Mouse (Mus musculus) limb, embryonic 15.5 days (tissue): Measurements from ENCODE around the gene Mybpc3. TPM values are rescaled to one million over a fixed set of nuclear protein-coding genes. Genes with fewer than 3 reads are reported as not detected.
"Not testable (repeated sequence)": the region's sequence is repeated elsewhere in the genome, so short reads cannot be mapped to it uniquely, and the experiment has no call there.

ENCODE experiments used
- ATAC-seq: fragments of 200-750 bp; cut with Nextera tagmentation; 2 replicates; pipeline ENCODE4 v1.8.0; 2017; ENCODE audit warnings: low read depth, moderate TSS enrichment; ENCODE audit not compliant: insufficient number of reproducible peaks, low FRiP score, low TSS enrichment
- H3K27ac ChIP-seq: fragments of 300-500 bp; sonication (generic); 2 replicates; pipeline ENCODE4 v1.5.1; 2015; ENCODE audit warnings: moderate library complexity, mild to moderate bottlenecking, inconsistent platforms
- H3K27me3 ChIP-seq: fragments of 300-500 bp; sonication (generic); 2 replicates; pipeline ENCODE4 v1.6.1; 2015; ENCODE audit warnings: inconsistent platforms
- H3K36me3 ChIP-seq: fragments of 300-500 bp; sonication (generic); 2 replicates; pipeline ENCODE4 v1.6.1; 2015; ENCODE audit warnings: inconsistent platforms
- H3K4me1 ChIP-seq: fragments of 300-500 bp; sonication (generic); 2 replicates; pipeline ENCODE4 v1.6.1; 2015; ENCODE audit warnings: inconsistent platforms
- H3K4me2 ChIP-seq: fragments of 300-500 bp; sonication (generic); 2 replicates; pipeline ENCODE4 v1.6.1; 2015; ENCODE audit warnings: mild to moderate bottlenecking, inconsistent platforms
- H3K4me3 ChIP-seq: fragments of 300-500 bp; sonication (generic); 2 replicates; pipeline ENCODE4 v1.5.1; 2015; ENCODE audit warnings: mild to moderate bottlenecking, inconsistent platforms
- H3K9ac ChIP-seq: fragments of 300-500 bp; sonication (generic); 2 replicates; pipeline ENCODE4 v1.6.1; 2015; ENCODE audit warnings: inconsistent platforms
- H3K9me3 ChIP-seq: fragments of 300-500 bp; sonication (generic); 2 replicates; pipeline ENCODE4 v1.6.1; 2016; ENCODE audit warnings: inconsistent platforms
- WGBS: fragments of 180-500 bp; shearing (Covaris S2); methylation state at CpG from one replicate; pipeline ENCODE4 v1.1.7; 2015; 5-methylcytosine and 5-hydroxymethylcytosine counted together
- polyA plus RNA-seq: library from polyadenylated mRNA; unstranded; fragments of >200 nt; fragmentation: Nextera tagmentation; extraction: Ambion mirVana; gene quantifications from 2 replicates; pipeline ENCODE4 v1.2.1, GENCODE M21; 2015

Mybpc3 gene
- polyA plus RNA-seq, 1 experiment from 2014 or later, result 0.09 TPM

DNA sequence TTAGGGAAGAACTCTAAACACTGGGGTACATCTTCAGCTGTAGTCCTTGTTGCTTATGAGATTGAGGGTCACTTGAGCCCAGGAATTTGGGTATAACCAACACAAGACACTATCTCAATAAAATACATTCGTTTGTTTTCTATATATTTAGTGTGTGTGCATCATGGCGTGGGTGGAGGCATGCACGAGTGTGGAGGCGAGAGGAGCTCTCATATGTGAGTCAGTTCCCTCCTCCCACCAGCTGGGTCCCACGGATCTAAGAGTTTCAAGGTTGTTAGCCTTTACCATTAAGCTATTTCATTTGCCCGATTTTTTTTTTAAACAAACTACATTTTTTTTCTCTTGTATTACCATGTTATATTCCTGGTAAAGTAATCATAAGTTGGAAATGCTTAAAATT, 27.1 kb upstream of the Mybpc3 start:
- Histone ChIP-seq H3K9me3 (no peaks in the 10 kb centered on the region), H3K9ac (no peak overlapping the region), H3K4me3 (no peak overlapping the region), H3K27ac (no peak overlapping the region), H3K27me3 (0 out of 2 replicates have a peak, but pooled peaks cover 3% of the 10 kb centered on the region), H3K4me2 (no peak overlapping the region), H3K4me1 (no peaks in the 10 kb centered on the region), H3K36me3 (no peaks in the 10 kb centered on the region)
- ATAC-seq, result no peak
- 60% methylated on average over 6 of the region's 6 CpGs for WGBS

DNA sequence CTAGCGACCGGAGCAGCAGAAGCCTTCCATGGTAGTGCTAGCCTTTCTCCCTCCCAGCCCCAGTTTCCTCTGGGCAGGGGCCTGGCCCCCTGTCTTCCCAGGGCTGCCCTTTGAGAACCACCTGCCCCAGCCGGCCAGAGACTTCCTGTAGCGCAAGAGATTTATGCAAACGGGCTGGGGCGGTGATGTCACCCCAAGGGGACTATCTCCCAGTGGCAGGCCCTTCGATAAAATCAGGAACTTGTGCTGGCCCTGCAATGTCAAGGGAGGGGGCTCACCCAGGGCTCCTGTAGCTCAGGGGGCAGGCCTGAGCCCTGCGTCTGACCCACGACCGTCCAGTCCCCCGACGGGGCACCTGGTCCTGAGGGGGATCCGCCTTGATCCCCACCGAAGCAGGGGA, 21.4 kb upstream of the Mybpc3 start:
- no peak for ATAC-seq
- no peak overlapping the region for H3K4me2 ChIP-seq
- no peak overlapping the region for H3K9ac ChIP-seq

DNA sequence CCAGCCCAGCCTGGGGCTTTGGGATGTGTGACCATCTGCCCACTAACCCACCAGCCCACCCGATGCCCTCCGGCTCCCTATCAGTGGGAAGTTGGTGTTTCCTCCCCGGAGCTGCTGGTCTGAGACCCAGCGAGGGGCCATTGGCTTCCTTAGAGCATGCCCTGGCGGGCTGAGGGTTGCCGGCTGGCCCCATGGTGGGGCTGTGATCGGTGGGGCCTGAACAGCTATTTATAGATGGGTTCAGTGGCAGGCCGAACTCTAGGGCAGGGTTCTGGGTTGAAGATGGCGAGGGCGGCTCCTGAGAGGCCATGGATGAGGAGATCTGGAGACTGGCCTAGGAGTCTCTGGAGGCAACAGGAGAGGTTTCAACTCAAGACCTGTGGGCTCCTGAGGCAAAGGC, 20.9 kb upstream of the Mybpc3 start:
- Histone ChIP-seq H3K36me3 (no peaks in the 10 kb centered on the region), H3K27me3 (0 out of 2 replicates have a peak, but pooled peaks cover 3% of the 10 kb centered on the region), H3K4me2 (no peak overlapping the region), H3K9me3 (no peaks in the 10 kb centered on the region), H3K4me3 (no peak overlapping the region), H3K4me1 (0 out of 2 replicates have a peak, but pooled peaks cover 3% of the 10 kb centered on the region), H3K27ac (no peak overlapping the region), H3K9ac (no peak overlapping the region)
- ATAC-seq, result no peak
- WGBS, result 80% methylated on average over 10 of the region's 10 CpGs

More for the DNA sequence above, 21.4 kb upstream of the Mybpc3 start:
- H3K27me3 ChIP-seq, result 0 out of 2 replicates have a peak, but pooled peaks cover 3% of the 10 kb centered on the region
- WGBS, result 66% methylated on average over 14 of the region's 14 CpGs
- H3K4me1 ChIP-seq, result 0 out of 2 replicates have a peak, but pooled peaks cover 3% of the 10 kb centered on the region
- H3K9me3 ChIP-seq, result no peaks in the 10 kb centered on the region
- H3K36me3 ChIP-seq, result no peaks in the 10 kb centered on the region
- H3K27ac ChIP-seq, result no peak overlapping the region
- H3K4me3 ChIP-seq, result no peak overlapping the region

DNA sequence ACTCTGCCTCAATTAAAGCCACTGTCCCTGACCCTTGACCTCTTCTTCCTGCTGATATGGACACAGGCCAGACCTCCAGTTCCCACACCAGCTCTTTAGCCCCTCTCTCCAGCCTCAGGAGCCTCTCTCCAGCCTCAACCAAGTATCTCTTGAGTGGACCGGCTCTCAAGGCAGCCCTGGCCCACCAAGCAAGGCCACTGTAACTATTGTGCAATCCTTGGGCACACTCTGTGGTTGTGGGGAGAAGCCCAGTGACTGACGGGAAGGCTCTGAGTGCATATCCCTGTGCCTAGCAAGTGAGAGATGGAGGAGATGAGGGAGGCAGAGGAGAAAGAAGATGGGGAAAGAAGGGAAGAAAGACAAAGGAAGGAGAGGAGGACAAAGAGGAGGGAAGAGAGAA, 19.8 kb upstream of the Mybpc3 start:
- 0 out of 2 replicates have a peak, but pooled peaks cover 3% of the 10 kb centered on the region for H3K4me1 ChIP-seq
- 0 out of 2 replicates have a peak, but pooled peaks cover 3% of the 10 kb centered on the region for H3K27me3 ChIP-seq
- WGBS, result 83% methylated on average over 2 of the region's 2 CpGs
- H3K9me3 ChIP-seq, result no peaks in the 10 kb centered on the region
- H3K27ac ChIP-seq, result no peak overlapping the region
- ATAC-seq, result no peak
- no peaks in the 10 kb centered on the region for H3K36me3 ChIP-seq
- no peak overlapping the region for H3K4me2 ChIP-seq
- H3K4me3 ChIP-seq, result no peak overlapping the region
- H3K9ac ChIP-seq, result no peak overlapping the region

DNA sequence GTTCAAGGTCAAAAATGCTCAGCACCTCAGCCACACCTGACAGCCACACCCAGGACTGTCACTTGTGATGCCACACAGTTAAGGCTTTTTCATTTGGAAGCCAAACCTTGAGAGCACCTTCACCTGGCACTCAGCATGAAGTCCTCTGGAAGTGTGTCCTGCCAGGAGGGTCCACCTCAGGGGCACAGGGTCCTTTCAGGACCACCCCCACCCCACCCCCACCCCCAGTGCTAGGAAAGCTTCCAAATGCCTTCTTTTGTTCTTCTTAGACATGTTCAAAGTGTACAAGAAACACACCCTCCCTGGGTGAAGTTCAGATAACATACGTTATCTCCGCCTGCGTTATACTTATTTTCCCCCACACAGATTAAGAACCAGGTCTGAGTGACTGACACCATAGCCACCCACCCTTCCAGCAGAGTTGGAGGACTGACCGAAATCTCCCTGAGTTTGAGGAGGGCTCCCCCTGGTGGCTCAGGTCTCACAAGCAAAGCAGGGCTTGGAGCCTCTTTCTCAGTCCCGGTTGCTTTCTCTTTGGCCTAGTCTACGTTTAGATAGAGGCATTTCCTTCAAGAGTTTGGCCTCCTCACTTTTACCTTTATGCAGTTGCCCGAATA, 16.7 kb upstream of the Mybpc3 start:
- ATAC-seq, result peak; percentile 54; the same call in 1 of the 2 replicates
- no peak overlapping the region for H3K4me3 ChIP-seq
- no peak overlapping the region for H3K9ac ChIP-seq
- 11% methylated on average over 7 of the region's 7 CpGs for WGBS
- H3K27me3 ChIP-seq, result no peaks in the 10 kb centered on the region
- no peaks in the 10 kb centered on the region for H3K9me3 ChIP-seq
- no peak overlapping the region for H3K4me2 ChIP-seq
- H3K27ac ChIP-seq, result no peak overlapping the region
- 0 out of 2 replicates have a peak, but pooled peaks cover 3% of the 10 kb centered on the region for H3K4me1 ChIP-seq
- no peaks in the 10 kb centered on the region for H3K36me3 ChIP-seq

DNA sequence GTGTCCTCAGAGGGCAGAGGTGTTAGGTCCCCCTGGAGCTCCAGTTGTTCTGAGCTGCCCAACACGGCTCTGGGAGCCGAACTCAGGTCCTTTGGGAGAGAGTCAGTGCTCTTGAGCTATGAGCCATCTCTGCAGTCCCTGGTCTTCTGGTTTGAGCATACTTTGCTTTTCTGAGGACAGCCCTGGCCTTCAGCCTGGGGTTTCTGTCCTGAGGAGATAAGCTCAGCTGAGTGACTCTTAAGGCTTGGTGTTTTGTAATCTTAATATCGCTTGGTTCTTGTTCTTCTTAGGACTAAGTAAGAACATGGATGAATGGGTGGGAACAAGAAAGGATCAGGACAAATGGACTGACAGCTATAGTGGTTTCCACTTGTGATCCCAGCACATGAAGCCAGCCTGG, 9.8 kb upstream of the Mybpc3 start:
- Histone ChIP-seq H3K4me2 (no peak overlapping the region), H3K4me3 (no peak overlapping the region), H3K9ac (no peak overlapping the region), H3K27me3 (no peaks in the 10 kb centered on the region), H3K9me3 (no peaks in the 10 kb centered on the region), H3K27ac (no peak overlapping the region), H3K36me3 (no peaks in the 10 kb centered on the region), H3K4me1 (0 out of 2 replicates have a peak, but pooled peaks cover 6% of the 10 kb centered on the region)
- WGBS, result 80% methylated on average over 3 of the region's 3 CpGs
- no peak for ATAC-seq

DNA sequence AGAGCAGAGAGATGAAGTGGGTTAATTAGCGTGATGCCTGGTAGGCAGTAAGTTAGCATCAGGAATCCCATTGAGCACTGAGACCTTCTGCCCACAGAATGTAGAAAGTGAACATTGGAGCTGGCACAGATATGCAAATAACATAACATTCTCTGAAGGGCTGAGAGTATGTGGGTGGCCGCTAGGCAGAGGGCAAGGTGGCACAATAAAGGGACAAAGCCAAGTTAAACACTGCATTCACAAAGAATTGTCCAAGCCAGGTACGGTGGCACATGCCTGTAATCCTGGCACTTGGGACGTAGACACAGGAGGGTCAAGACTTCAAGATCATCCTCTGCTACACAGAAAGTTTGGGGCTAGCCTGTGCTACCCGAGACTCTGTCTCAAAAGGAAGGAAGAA, 8.7 kb upstream of the Mybpc3 start:
- H3K9ac ChIP-seq, result no peak overlapping the region
- no peaks in the 10 kb centered on the region for H3K27me3 ChIP-seq
- no peak overlapping the region for H3K4me2 ChIP-seq
- H3K36me3 ChIP-seq, result no peaks in the 10 kb centered on the region
- H3K4me1 ChIP-seq, result 0 out of 2 replicates have a peak, but pooled peaks cover 6% of the 10 kb centered on the region
- H3K4me3 ChIP-seq, result no peak overlapping the region
- 84% methylated on average over 5 of the region's 5 CpGs for WGBS
- no peak for ATAC-seq
- H3K9me3 ChIP-seq, result no peaks in the 10 kb centered on the region
- H3K27ac ChIP-seq, result no peak overlapping the region

DNA sequence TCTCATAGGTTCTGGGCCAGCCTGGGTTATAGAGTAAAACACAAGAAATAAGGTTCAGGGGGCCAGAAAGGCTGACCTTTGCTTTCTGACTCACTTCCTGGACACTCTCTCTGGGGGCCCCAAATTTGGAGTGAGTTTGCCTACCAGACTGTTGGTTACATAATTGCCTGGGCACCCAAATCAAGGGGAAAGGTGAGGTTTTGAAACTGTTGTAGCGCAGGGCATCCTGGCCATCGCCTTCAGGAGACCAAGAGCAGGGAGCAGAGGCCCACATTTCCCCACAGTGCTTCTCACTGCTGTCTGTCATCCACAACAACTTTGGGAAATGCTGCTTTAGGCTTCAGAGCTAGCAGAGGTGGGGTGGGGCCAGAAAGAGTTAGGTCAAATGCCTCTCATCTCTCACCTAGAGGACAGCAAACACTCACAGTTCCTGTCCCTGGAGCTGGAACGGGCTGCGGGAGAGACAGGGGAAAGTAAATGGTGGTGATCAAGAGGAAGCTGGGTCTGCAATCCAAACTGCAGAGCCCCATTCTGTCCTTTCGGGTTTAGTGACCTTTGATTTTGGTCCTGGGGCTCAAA, 8.0 kb upstream of the Mybpc3 start:
- Histone ChIP-seq H3K27ac (no peak overlapping the region), H3K4me1 (0 out of 2 replicates have a peak, but pooled peaks cover 6% of the 10 kb centered on the region), H3K36me3 (no peaks in the 10 kb centered on the region), H3K27me3 (no peaks in the 10 kb centered on the region), H3K4me2 (no peak overlapping the region), H3K4me3 (no peak overlapping the region), H3K9ac (no peak overlapping the region), H3K9me3 (no peaks in the 10 kb centered on the region)
- ATAC-seq, result no peak
- WGBS, result 85% methylated on average over 5 of the region's 5 CpGs

DNA sequence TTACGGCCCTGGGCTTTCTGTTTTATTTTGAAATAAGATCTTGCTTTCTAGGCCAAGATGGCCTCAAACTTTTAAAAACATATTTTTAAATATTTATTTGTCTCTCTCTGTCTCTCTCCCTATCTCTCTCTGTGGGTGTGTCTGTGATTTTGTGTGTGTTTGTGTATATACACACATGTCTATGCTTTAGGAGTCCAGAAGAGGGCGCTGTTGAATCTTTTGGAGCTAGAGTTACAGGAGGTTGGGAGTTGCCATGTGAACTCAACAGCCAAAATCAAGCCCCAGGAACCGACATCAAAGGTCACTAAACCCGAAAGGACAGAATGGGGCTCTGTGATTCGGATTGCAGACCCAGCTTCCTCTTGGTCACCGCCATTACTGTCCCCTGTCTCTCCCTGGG, 7.5 kb upstream of the Mybpc3 start:
- ATAC-seq, result no peak
- Histone ChIP-seq H3K36me3 (no peaks in the 10 kb centered on the region), H3K4me2 (no peak overlapping the region), H3K27me3 (no peaks in the 10 kb centered on the region), H3K27ac (no peak overlapping the region), H3K9ac (no peak overlapping the region), H3K4me1 (peaks cover 10% of the 10 kb centered on the region), H3K4me3 (no peak overlapping the region), H3K9me3 (no peaks in the 10 kb centered on the region)
- WGBS, result 75% methylated on average over 6 of the region's 6 CpGs

DNA sequence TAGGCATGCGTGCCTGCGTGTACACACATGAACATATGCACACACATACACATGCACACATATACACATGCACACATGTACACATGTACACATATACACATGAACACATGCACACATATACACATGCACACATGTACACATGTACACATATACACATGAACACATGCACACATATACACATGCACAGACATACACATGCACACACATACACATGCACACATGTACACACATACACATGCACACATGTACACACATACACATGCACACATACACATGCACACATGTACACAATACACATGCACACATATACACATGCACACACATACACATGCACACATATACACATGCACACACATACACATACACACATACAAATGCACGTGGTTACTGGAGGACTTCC, 6.1 kb upstream of the Mybpc3 start:
- not testable (repeated sequence) for H3K27me3 ChIP-seq, H3K4me3 ChIP-seq, H3K27ac ChIP-seq, H3K36me3 ChIP-seq, H3K4me2 ChIP-seq, H3K9ac ChIP-seq, H3K9me3 ChIP-seq, ATAC-seq
- H3K4me1 ChIP-seq, result peaks cover 11% of the 10 kb centered on the region
- WGBS, result 83% methylated on average over 3 of the region's 3 CpGs

DNA sequence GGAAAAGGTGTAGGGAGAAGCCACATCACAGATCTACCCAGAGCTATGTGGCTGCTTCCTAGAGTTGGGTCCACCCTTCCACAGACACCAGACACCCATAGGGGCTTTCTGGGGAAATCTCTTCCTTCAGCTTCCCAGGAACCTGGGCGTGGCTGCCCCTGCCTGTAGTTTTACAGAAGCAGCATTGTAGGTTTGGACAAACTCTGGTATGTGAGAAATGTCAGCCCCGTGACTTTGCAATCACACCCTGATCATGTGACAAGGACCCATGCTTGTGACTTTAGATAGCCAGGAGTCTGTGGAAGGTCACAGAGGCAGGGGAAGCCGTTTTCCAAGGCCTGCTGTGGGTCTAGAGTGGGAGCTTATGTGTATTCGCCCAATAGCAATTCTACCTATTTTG, 5.5 kb upstream of the Mybpc3 start:
- Histone ChIP-seq H3K4me3 (no peak overlapping the region), H3K4me2 (no peak overlapping the region), H3K27me3 (peaks cover 6% of the 10 kb centered on the region; the same call in 1 of the 2 replicates), H3K4me1 (peaks cover 11% of the 10 kb centered on the region), H3K27ac (no peak overlapping the region), H3K9ac (no peak overlapping the region), H3K9me3 (no peaks in the 10 kb centered on the region), H3K36me3 (no peaks in the 10 kb centered on the region)
- 47% methylated on average over 4 of the region's 4 CpGs for WGBS
- ATAC-seq, result no peak

DNA sequence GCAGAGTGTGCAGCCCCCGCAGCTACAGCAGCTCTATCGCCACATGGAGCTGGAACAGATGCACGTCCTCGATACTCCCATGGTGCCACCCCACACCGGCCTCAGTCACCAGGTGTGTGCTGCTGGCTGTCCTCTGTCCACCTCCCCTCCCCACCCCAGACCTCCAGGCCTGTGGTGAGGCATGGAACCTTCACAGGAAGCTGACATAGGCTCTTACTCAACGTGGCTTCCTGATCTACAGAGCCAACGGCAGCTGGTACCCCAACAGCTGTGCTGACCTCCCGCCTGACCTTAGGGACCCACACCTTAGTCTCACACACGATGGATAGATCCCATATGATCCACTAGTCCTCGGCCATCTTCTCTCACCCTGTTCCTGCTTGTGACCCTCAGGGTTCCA, 4.6 kb upstream of the Mybpc3 start:
- WGBS, result 73% methylated on average over 10 of the region's 10 CpGs
- no peak overlapping the region for H3K9ac ChIP-seq
- peaks cover 11% of the 10 kb centered on the region for H3K4me1 ChIP-seq
- H3K4me2 ChIP-seq, result no peak overlapping the region
- no peak for ATAC-seq
- H3K4me3 ChIP-seq, result no peak overlapping the region
- no peaks in the 10 kb centered on the region for H3K36me3 ChIP-seq
- H3K27me3 ChIP-seq, result peaks cover 6% of the 10 kb centered on the region; the same call in 1 of the 2 replicates
- no peak overlapping the region for H3K27ac ChIP-seq
- no peaks in the 10 kb centered on the region for H3K9me3 ChIP-seq
